Mouse (Mus musculus): ENCODE results near the gene Taar8c.

GRCm38 (mm10) chr10:24149135-24149781 is 47.5 kb upstream of the Taar8c start, which contains the start of gene Stx7:
- TF ChIP-seq CTCF (conservative IDR thresholded peaks at IDR 0.05; ENCODE audit: insufficient read depth, insufficient read length, low read depth, low read length), result no peak
- TF ChIP-seq POLR2A (IDR thresholded peaks at IDR 0.05; ENCODE audit: low read depth, low read length), result no peak
